Mouse (Mus musculus): ENCODE measurements around the gene Zfp219. TPM values are rescaled to one million over a fixed set of nuclear protein-coding genes. Genes with fewer than 3 reads are reported as not detected.
"Not testable (repeated sequence)": the region's sequence is repeated elsewhere in the genome, so short reads cannot be mapped to it uniquely, and the experiment has no call there.

Gene Zfp219
- total RNA-seq (2015) (3.7 and 4.4 TPM in 2 replicates), total RNA-seq (2017) (4.7 and 5.1 TPM in 2 replicates)

DNA sequence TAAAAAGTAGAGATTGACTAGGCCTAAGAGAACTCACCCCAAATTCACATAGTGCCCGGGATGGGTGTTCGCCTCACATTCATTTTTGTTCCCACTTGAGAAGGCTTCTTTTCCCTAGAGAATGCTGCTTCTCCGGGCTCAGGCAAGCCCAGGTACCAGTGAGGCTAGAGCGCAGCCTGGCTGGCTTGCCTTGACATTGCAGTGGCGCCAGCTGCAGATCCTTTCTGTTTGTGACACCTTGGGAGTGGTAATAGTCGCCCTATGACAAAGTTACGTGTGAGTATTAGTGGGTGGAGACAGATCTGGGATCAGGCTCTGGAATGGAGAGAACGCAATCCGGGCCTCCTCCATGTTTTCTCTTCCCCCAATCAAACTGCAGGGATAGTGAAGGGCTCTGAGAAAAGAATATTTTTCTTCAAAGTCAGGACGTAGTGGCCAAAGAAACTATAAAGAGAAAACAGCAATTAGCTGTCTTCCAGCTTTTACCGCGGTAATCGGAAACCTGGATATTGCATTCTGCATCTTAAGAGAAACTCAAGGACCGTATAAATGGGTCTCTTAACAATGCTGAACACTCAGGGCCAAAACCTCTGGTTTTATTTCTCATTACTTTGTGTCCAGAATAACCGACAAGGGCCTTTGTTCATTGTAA, at the start of gene Zfp219:
Gene Zfp219 (minus strand): TSS at position 248 of the 652 bp plus-strand sequence.
- peak; percentile 25 for ATAC-seq (ENCODE audit: poor library complexity, severe bottlenecking)

DNA sequence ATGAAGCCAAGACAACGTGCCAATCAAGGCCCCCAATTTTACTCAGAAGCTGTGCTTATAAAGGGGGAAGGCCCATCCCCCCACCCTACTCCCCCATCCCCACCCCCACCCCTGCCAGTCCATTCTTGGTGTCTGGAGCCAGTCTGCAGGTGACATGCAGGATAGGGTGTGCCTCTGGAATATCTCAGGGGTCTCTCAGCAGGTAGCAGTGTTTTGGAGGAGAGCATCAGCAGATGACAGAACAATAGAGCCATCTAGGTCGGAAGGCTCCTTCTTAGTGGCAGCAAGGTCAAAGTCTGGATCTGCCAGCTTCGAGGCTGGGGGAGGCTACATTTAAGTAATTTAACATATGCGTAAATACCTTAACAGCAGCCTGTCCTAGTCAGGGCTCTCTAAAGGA, 45.6 kb upstream of the Zfp219 start:
- ATAC-seq (ENCODE audit: poor library complexity, severe bottlenecking) = no peak

DNA sequence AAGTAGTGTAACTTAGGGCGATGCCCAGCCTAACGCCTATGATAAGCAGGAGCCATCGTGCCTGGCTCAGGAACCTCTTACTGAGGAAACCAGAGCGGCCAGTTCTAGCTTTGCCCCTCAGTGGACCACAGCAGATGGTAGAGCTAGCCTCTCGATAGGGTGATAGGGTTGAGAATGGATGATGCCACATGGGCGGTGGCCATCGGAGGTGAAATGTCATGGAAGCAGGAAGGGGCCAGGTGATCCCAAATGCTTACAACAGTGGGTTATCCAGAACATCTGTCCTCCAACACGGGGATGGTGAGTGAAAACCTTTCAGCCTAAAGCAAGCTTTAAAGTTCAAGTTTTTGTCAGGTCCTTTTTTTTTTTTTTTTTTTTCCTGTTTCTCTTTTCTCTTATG, 41.3 kb upstream of the Zfp219 start:
- no peak for ATAC-seq (ENCODE audit: poor library complexity, severe bottlenecking)

DNA sequence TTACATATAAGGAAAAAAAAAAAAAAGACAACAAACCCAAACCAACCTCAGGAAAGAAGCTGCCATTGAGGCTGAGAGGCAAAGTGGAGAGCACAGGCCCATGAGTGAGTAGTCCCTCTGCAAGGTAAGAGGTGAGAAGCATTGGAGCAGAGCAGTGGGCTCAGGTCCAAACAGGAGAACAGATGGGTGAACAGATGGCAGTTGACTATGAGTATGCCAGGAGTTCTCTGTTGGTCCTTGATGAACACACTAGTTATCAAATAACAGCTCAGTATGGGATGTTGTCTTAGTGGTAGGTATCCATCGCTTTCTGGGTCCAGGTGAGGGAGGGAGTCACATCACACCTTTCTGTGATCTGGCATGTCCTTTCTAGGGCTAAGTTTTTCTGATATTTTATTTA, 40.3 kb upstream of the Zfp219 start:
- no peak for ATAC-seq (ENCODE audit: poor library complexity, severe bottlenecking)

DNA sequence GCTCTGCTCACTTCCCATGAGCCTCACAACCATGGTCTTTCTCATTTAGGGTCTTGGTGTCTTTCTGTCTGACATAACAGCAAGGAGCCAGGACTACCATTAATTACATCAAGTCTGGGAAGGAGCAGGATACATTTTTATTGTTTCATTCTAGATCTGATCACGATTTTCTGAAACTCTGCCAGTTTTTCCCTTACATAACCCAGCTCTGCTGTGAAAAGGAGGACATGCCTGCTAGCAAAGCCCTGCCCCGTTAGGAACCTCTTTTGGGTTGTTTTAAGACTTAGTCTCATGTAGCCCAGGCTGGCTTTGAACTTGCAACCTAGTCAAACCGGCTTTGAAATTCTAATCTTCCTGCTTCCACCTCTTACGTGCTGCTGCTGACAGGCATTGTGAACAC, 39.4 kb upstream of the Zfp219 start:
- ATAC-seq (ENCODE audit: poor library complexity, severe bottlenecking) = no peak

DNA sequence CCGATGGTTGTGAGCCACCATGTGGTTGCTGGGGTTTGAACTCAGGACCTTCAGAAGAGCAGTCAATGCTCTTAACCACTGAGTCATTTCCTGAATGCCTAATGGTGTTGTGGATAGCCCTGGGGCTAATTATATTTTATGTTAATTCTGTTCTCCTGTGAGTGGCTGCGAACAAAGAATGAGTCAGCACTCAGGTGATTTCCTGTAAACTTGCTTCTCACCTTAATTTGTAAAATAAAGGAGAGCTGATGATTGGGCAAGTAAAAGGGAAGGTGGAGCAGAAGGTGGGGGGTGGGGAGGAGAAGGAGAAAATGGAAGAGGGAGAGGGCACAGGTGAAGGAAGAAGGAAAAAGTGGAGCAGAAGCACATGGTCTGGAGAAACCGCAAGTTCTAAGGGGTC, 32.2 kb upstream of the Zfp219 start:
- ATAC-seq (ENCODE audit: poor library complexity, severe bottlenecking) = not testable (repeated sequence)

DNA sequence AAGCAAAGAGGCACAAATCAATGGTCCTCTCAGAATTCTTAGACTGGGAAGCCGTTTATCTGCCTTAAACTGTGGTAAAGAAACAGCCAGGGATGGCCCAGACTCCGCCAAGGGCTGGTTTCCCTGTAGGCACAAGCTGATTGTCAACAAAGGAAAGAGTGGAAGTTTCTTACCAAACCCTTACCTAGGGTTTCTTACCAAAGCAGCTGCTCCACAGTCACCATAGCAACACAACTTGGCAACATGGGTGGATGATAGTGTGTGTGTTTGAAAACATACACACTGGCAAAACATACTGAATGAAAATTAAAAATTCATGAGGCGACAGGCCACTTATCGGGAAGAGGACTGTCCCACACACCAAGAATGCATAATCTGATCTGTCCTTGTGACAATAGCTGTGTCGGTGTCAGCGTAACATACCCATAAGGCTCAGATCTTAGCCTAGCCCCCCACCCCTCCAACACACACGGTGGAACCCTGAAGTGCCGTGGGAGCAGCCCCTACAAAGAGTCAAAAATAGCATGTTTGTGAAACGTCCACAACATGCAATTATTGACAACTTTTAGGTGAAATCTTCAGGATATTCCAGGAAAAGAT, 25.5 kb upstream of the Zfp219 start:
- ATAC-seq (ENCODE audit: poor library complexity, severe bottlenecking) = no peak

DNA sequence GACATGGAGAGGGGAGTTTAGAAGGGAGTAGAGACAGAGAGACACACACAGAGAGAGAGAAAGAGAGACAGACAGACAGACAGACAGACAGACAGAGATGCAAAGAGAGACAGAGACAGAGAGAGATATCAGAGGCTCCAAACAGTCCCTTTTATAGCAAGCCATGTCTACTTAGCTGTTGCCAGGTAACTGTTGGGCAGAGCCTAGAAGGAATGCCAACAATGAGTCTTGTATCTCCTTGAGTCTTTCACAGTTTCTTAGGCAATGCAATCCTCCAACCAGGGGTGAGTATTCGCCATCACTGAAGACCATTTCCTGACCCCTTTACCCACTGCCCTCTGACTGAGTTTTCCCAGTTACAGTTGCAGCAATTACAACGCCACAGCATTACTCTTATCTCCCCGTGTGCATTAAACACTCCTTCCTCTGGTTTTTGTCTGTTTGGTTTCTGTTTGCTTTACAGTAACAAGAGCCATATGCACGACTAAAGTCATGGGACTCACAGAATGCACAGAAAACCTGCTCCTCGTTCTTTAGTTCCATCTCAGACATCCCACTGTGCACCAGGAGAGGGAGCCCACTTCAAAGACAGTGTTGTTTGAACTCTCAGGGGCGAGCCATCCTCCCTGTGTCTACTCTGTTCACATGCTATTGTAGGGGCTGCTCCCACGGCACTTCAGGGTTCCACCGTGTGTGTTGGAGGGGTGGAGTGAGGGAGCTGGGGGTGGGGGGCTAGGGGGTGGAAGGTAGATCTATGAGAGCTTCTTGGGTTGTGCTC, 24.6 kb upstream of the Zfp219 start:
- no peak for ATAC-seq (ENCODE audit: poor library complexity, severe bottlenecking)

DNA sequence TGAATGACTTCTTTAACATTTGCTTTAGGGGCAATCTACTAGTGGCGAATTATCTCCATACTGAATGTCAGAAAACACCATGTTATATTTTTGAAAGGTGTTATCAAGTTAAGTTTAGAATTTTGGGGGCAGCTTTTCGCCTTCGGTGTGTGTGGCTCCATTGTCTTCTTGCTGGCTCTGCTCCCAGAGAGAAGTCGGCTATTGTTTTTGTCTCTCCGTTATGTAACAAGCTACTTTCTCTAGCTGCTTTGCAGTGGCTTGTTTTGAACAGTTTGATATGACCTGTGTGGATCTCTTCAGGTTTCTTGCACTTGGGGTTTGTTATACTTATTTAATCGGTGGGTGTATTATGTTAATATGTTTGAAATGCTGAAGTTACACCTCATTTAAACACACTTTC, 22.9 kb upstream of the Zfp219 start:
- ATAC-seq (ENCODE audit: poor library complexity, severe bottlenecking) = no peak

DNA sequence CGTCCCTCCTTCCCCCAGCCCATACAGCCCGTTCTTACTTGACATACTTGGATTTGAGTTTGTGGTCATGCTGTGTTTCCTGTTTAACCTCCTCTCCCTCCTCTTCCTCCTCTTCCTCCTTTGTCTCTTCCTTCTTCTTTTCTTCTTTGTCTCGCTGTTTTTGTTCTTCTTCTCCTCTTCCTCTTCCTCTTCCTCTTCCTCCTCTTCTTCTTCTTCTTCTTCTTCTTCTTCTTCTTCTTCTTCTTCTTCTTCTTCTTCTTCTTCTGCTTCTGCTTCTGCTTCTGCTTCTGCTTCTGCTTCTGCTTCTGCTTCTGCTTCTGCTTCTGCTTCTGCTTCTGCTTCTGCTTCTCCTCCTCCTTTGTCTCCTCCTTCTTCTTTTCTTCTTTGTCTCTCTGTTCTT, 21.8 kb upstream of the Zfp219 start, which contains the start of gene Olfr221:
Gene Olfr221 (minus strand): TSS at position 101 of the 400 bp plus-strand sequence.
- ATAC-seq (ENCODE audit: poor library complexity, severe bottlenecking) = not testable (repeated sequence)

DNA sequence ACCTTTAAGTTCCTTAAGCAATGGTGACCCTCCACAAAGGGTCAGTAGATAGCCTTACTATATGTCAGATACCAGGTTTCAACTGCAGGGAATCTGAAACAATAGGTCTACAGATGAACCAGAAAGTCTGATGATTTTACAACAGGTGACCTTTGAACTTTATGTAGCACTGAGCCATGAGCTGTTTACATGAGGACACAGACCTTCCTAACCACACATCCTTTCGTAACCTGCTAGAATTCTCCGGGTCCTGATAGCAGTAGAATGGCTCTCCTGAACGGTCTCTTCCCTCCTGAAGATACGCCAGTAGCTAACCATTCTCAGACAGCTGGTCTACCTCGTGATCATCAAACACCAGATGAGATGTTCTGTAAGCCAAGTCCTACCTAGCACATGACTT, 18.8 kb upstream of the Zfp219 start:
- ATAC-seq (ENCODE audit: poor library complexity, severe bottlenecking) = no peak

DNA sequence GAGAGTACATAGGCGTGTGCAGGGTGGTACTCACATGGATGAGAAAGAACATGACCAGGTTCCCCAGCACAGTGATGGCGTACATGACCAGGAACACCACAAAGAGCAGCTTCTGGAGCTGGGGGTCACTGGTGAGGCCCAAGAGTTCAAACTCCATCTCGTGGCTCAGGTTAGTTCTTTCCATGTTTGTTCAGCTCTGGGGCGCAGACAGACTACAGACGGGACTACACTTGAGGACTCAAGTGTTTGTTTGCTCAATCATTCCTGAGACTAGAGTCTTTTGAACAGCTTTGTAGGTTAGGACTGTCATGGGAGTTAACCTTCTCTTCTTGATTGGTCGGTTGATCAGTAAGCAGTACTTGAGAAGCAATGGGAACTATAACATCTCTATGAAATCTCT, 15.4 kb upstream of the Zfp219 start:
- ATAC-seq (ENCODE audit: poor library complexity, severe bottlenecking) = no peak

DNA sequence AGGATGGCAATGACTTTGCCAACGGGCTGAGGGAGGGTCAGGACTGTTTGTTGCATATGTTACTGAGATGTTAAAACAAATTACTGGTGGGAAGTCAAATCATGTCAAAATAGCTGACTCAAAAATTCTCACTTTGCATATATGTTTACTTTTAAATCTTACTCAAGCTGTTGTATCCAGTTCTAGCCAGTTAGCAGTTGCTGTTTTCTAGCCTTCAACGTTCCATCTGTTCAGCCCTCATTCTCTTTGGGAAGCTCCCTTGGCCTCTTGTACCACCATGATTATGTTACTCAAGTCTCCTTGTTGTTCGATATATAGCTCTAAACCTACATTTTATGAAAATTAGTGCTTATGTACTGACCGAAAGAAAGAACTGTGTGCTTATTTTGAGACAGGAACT, 5.8 kb upstream of the Zfp219 start:
- no peak for ATAC-seq (ENCODE audit: poor library complexity, severe bottlenecking)

DNA sequence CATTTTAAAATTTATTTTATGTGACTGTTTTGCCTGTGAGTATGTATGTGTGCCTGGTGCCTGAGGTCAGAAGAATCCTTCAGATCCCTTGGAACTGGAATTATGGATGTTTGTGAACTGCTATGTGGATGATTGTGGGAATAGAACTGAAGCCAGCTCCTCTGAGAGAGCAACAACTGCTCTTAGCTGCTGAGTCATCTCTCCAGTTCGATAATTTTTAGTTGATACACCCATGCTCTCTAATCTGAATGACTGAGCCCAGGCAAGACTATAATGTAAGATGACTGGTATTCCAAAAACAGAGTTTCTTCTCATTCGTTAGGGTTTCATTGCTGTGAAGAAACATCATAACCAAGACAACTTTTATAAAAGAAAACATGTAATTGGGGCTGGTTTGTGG, 3.6 kb upstream of the Zfp219 start:
- ATAC-seq (ENCODE audit: poor library complexity, severe bottlenecking) = no peak

DNA sequence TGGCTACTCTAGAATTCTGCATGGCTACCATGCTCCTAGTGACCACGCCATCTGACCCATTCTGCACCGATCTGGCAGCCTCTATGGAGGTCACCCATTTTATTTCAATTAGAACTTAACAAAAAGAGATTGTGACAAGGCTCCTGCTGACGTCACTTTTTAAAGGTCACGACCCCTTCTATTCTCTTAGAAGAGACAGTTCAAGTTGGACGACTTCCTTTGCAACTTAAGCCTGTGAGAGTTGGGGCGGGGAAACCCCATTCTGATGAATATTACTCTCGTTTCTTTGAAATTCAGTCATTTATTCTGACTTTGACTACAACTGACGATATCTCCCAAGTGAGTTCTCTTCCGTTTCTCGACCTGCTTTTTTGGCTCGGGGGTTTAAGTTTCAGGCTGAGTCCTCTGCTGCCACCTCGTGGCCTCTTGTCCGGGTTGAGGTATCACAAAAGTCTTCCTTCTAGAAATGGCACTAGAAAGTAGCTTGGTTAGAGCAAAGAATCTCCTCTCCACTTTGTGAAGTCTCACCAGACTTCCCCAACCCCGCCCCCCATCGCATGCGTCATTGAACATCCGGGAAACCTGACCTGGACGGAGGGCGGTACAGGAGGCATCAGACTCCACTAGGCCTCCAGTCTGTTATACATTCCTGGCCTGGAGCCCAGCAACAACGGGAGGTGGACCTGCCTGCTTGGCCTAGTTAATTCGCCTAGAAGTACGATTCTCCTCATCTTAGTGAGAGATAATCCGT, 2.4 kb upstream of the Zfp219 start:
- peak; percentile 39 for ATAC-seq (ENCODE audit: poor library complexity, severe bottlenecking)

DNA sequence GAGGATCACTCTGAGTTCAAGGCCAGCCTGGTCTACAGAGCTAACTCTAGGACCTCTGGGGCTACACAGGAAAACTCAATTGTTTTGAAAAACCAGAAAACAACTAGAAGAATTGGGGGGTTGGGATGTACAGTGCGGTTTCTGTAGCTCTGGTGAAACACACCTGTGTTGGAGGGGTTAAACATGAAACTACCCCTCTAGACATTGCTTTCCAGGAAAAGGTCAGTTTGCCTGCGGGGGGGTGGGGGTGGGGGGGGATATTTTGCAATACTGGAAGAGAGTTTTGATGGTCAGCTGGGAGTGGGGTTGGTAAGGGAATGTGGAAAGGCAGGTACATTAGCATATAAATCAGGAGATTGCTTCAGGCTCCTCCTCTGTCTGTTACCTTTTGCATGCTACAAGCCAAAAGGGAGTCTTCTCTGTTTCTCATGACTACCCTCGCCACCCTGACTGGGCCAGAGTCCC, 1.7 kb upstream of the Zfp219 start:
- ATAC-seq (ENCODE audit: poor library complexity, severe bottlenecking) = no peak

DNA sequence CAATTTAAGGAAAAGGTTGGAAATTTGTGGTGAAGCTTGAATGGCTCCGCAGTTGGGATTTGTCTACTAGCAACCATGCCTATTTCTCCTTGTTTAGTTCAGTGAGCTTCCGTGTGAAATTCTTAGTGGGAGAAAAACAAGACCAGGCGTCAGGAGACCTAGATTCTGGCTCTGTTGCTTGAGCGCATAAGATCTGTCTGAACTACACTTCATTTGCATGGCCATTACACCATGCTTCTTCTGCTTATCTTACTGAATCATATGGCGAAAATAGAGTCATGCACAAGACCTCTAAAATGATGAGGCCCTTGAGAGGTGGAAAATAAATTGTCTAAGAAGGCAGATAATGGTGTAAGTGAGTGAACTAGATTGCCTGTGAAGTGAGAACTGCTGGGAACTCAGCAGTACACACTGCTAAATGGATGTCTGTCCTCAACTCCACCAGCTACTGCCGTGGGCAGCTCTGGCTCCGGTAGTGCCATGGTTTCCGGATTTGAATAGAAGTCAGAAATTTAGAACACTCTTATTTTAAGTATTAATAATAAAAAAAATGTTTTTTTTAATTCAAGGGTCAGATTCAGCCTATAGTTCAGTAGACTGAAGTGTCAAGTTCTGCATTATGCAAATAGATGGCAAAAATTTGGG, 1.2 kb upstream of the Zfp219 start:
- ATAC-seq (ENCODE audit: poor library complexity, severe bottlenecking) = no peak

DNA sequence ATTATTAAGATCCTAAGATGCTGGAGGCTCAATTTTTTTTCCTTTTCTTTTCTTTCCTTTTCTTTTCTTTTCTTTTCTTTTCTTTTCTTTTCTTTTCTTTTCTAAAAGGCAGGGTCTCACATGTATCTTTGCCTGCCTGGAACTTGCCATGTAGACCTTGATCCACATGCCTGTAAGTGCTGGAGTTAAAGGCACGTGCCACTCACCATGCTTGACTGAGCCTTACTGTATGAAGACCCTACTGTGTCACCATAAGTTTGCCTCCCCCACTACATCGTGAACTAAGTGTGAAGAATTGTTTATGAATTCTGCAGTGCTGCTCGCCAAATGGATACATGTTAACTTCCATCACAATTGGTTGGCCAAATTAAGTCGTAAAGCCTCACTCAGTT, 601 bp upstream of the Zfp219 start:
- ATAC-seq (ENCODE audit: poor library complexity, severe bottlenecking) = no peak

DNA sequence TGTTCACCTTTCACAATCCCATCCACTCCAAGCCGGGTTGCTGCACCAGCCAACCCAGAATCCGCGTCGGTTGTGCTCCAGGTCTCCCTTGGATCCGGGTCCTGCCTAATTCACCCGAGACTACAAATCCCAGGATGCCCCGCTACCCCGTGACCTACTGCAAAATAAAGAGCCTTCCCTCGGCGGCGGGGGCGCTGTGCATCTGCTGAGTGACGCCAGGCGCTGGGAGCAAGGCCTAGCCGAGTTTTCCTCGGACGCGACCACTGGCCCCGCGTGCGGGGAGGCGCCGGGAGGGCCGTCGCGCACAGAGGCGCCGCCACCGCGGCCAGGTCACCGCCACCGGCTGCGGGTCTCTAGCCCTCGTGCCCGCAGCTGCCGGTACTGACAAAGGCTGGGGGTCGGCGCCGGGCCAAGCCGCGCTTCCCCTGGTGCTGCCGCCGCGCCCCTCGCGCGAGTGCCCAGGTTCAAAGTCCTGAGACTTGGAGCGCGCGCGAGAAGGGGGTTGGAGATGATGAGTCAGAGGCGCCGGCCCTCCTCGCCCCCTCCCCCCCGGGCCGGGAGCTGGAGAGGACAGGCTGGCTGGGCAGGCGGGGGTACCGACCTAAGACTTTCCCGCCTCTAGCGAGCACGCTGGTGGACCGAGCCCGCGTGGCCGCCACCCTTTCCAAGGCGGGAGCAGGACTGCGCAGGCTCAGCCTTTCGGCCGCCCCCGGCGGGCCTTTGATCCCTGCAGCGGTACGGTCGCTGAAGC, 768 bp downstream of the Zfp219 start:
- peak; percentile 79 for ATAC-seq (ENCODE audit: poor library complexity, severe bottlenecking)

DNA sequence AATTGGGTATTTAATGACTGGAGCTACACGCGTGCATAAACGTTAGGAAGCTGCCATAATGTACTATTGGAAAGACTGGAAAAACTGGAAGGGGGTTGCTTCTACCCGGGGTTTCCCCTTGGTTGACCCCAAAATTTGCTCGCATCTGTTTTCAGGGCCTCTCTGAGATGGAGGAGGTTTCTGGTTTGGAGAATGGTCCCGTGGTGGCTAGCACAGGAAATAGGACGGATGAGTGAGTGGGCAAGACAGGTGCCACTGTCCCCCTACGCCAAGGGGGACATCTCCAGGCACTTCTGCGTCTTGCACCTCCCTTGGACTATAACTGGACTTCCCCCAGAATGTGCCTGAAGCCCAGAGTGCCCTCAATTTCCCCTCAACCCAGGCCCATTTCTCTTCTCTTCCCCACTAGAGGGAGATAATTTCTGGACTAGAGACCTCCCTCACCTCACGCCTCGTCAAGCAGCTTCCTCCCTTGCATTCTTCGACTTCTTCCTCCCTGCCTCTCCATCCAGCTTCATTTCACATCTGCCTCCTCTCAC, 1.4 kb downstream of the Zfp219 start:
- peak; percentile 49 for ATAC-seq (ENCODE audit: poor library complexity, severe bottlenecking)
